Mouse (Mus musculus) hindbrain, embryonic 16.5 days (tissue): ENCODE results near the gene Mindy4. TPM values are rescaled to one million over a fixed set of nuclear protein-coding genes. Genes with fewer than 3 reads are reported as not detected.
A peak's percentile ranks its signal among the peaks of the same experiment; 100 is the strongest.

Source experiments
- ATAC-seq: fragments of 200-750 bp; cut with Nextera tagmentation; 2 replicates; pipeline ENCODE4 v1.8.0; 2017; ENCODE audit warnings: moderate TSS enrichment, moderate library complexity
- H3K27ac ChIP-seq: fragments of 300-500 bp; sonication (generic); 2 replicates; pipeline ENCODE4 v1.5.1; 2014; ENCODE audit warnings: low read depth, mild to moderate bottlenecking, control low read depth, low read length, moderate library complexity
- H3K27me3 ChIP-seq: fragments of 300-500 bp; sonication (generic); replicated peaks from 2 replicates; pipeline ENCODE4 v1.6.1; 2014; ENCODE audit warnings: low read length; ENCODE audit not compliant: control insufficient read depth, insufficient read depth
- H3K36me3 ChIP-seq: fragments of 300-500 bp; sonication (generic); 2 replicates; pipeline ENCODE4 v1.6.1; 2014; ENCODE audit warnings: mild to moderate bottlenecking, low read length, moderate library complexity, mixed read lengths; ENCODE audit not compliant: control insufficient read depth, insufficient read depth
- H3K4me1 ChIP-seq: fragments of 300-500 bp; sonication (generic); 2 replicates; pipeline ENCODE4 v1.6.1; 2014; ENCODE audit warnings: low read depth, low read length; ENCODE audit not compliant: control insufficient read depth, insufficient read depth
- H3K4me2 ChIP-seq: fragments of 300-500 bp; sonication (generic); 2 replicates; pipeline ENCODE4 v1.6.1; 2014; ENCODE audit warnings: mild to moderate bottlenecking, low read length, control low read depth, moderate library complexity
- H3K4me3 ChIP-seq: fragments of 300-500 bp; sonication (generic); 2 replicates; pipeline ENCODE4 v1.5.1; 2014; ENCODE audit warnings: mild to moderate bottlenecking, low read length, control low read depth, moderate library complexity
- H3K9ac ChIP-seq: fragments of 300-500 bp; sonication (generic); 2 replicates; pipeline ENCODE4 v1.6.1; 2014; ENCODE audit warnings: low read depth, mild to moderate bottlenecking, control low read depth, low read length, moderate library complexity
- H3K9me3 ChIP-seq: fragments of 300-500 bp; sonication (generic); 2 replicates; pipeline ENCODE4 v1.6.1; 2014; ENCODE audit warnings: mild to moderate bottlenecking, low read length, moderate library complexity; ENCODE audit not compliant: control insufficient read depth
- WGBS: fragments of 180-500 bp; shearing (Covaris S2); extraction: QIAGEN DNeasy Blood & Tissue Kit; methylation state at CpG from one replicate; pipeline ENCODE4 v1.1.7; 2014; 5-methylcytosine and 5-hydroxymethylcytosine counted together
- polyA plus RNA-seq: library from polyadenylated mRNA; unstranded; fragments of >200 nt; fragmentation: Nextera tagmentation; extraction: Ambion mirVana; gene quantifications from 2 replicates; pipeline ENCODE4 v1.2.1, GENCODE M21; 2015

Gene Mindy4
- 13.0 and 13.5 TPM in 2 replicates for polyA plus RNA-seq

DNA sequence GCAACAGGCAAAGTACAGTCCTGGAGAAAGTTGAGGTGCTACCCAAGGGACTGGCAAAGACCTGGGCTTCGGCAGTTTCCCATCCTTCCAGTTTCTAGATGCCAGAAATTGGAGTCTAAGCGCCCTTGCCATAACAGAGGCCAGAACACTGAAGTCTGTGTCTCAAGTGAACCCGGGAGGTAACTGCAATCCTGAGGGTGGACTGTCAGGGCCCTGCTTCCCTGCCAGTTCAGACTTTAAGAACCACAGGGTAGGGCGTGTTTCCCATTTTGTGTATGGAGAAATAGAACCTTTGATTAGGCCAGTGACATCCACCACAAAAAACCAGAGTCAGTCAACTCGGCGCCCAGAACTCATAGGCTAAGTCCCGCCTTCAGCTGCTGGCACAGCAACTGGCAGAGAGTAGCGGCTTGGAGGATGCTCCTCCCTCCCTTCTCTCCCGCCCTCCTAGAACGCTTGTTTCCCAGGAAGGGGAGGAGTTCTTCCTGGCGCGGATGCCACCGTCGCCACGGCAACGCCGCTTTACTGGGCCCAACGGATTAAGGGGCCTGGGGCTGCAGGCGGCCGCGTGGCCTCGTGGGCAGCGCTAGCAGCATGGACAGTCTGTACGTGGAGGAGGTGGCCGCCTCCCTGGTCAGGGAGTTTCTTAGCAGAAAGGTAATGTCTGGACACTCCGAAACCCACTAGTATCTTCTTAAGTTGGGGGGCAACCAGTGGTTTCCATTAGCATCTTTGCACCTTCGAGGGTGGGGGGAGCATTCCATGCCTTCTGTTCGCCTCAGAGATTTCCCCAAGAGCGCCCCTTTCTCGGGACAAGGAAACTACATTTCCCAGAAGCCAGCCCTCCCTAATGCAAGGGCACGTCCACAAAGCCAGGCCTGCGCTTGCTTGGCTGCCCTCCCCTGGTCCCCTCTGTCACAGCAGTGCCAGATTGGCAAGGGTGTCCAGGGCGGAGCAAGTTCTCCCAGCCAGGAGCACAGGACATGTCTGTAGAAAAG, at the start of gene Mindy4:
Gene Mindy4 (plus strand): TSS at position 471 of the 998 bp plus-strand sequence.
- ATAC-seq = peak; percentile 97
- H3K4me2 ChIP-seq = peak within 1 kb of the TSS; percentile 74
- H3K27me3 ChIP-seq = no peaks in the 10 kb centered on the region
- peak within 1 kb of the TSS; percentile 59 for H3K4me3 ChIP-seq
- peak within 1 kb of the TSS; percentile 66 for H3K9ac ChIP-seq
- peaks cover 7% of the 10 kb centered on the region; the same call in 1 of the 2 replicates for H3K4me1 ChIP-seq
- H3K27ac ChIP-seq = peak within 1 kb of the TSS; percentile 90
- WGBS = 4% methylated on average over 32 of the region's 33 CpGs
- no peaks in the 10 kb centered on the region for H3K9me3 ChIP-seq
- H3K36me3 ChIP-seq = no peaks in the 10 kb centered on the region

DNA sequence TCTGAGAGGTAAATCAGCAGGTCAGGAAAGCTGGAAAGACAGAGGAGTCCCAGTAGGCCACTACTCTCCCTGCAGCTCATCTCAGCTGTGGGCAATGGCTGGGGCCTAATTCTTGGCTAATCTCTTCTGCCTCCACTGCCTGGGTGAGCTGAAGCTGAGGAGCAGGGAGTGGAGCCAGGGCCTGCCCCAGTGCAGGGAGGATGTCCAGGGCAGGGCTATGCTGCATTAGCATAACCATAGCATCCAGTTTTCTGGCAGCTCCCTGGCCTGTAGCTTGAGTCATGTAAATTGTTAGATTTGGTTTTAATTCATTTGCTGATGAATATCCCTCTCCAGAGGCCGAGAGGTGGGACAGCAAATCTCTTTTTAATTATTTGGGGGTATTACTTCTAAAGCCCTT, 43.9 kb upstream of the Mindy4 start:
- 50% methylated on average over 1 of the region's 1 CpGs for WGBS
- Histone ChIP-seq H3K9me3 (no peaks in the 10 kb centered on the region), H3K4me3 (no peak overlapping the region), H3K36me3 (no peaks in the 10 kb centered on the region), H3K4me1 (no peaks in the 10 kb centered on the region), H3K27me3 (peaks cover 6% of the 10 kb centered on the region), H3K9ac (no peak overlapping the region), H3K27ac (no peak overlapping the region), H3K4me2 (no peak overlapping the region)
- ATAC-seq = no peak

DNA sequence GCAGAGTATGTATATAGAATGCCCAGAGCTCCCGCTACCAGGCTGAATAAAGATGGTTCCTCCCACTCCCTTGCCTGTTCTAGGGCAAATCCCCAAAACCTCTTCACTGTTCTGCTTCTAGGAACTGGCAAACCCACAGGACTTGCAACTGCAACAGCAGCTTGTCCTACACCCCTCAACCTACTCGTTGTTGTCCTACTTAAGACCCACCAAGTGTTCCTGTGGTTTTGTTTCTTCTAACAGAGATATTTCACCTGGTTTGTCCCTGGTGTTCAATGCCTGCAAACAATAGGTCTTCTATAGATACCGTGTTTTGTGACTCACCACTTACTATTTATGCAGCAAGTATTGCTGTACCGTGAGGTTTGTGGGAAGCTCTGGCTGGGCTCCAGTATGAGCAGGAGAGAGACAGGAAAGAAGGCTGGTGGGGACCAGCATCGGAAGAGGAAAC, 41.8 kb upstream of the Mindy4 start:
- no peak for ATAC-seq
- Histone ChIP-seq H3K9ac (no peak overlapping the region), H3K36me3 (no peaks in the 10 kb centered on the region), H3K4me3 (no peak overlapping the region), H3K27ac (no peak overlapping the region), H3K4me2 (no peak overlapping the region), H3K27me3 (peaks cover 13% of the 10 kb centered on the region), H3K4me1 (no peaks in the 10 kb centered on the region), H3K9me3 (no peaks in the 10 kb centered on the region)
- WGBS = 66% methylated on average over 5 of the region's 5 CpGs

DNA sequence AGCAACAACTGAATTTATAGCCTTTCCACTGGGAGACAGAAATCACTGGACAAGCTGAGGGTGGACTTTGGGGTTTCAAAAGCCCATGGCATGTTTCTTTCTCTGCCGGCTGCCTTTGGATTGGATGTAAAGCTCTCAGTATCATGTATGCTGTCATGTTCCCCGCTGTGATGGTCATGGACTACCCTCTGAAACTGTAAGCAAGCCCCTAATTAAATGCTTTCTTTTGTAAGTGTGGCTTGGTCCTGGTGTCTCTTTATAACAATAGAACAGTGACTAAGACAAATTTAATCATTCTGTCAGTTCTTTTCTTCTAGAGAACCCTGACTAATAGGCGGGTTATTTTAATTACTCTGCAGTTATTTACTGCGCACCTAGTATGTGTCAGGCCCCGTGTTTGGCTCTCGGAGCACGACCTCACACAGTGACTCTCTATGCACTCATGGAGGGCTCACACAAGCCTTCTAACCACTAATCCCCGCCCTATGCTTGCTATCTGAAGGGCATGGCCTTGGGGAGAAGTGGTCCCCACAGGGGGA, 40.1 kb upstream of the Mindy4 start:
- 28% methylated on average over 8 of the region's 8 CpGs for WGBS
- no peak overlapping the region for H3K9ac ChIP-seq
- no peak overlapping the region for H3K4me2 ChIP-seq
- no peaks in the 10 kb centered on the region for H3K4me1 ChIP-seq
- H3K36me3 ChIP-seq = no peaks in the 10 kb centered on the region
- H3K27me3 ChIP-seq = peaks cover 16% of the 10 kb centered on the region
- ATAC-seq = no peak
- no peak overlapping the region for H3K4me3 ChIP-seq
- H3K27ac ChIP-seq = no peak overlapping the region
- no peaks in the 10 kb centered on the region for H3K9me3 ChIP-seq

DNA sequence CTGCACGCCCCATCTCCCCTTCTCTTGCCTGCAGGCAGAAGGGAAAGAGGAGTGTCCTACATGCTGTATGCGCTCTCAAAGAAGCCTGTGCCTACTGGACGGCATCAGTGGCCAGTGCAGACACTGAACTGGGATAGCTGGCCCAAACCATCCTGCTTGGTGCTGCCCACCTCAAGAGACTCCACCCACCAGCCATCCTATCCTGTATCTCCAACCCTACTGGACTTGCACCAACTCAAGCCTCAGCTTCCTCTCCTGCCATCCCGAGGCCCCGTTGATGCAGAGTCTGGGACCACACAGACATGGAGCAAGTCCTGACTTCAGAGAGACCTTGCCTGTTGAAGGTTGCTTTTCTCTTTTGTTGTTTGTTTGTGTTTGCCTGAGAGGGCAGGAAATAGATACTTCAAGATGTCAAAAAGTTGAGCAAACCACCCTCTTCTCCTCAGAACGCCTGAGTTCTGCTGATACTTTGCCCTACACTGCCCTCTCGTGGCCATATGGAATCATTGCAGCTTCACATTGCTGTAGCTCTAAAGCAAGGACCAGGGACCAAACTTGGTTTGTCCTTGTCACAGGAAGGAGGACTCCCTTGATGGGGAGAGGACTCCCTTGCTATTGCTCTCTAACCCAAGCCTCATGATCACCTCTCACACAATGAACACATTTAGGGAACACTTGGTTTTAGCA, 36.3 kb upstream of the Mindy4 start:
- no peak overlapping the region for H3K4me3 ChIP-seq
- no peak overlapping the region for H3K9ac ChIP-seq
- no peaks in the 10 kb centered on the region for H3K9me3 ChIP-seq
- H3K27ac ChIP-seq = no peak overlapping the region
- H3K4me1 ChIP-seq = no peaks in the 10 kb centered on the region
- H3K27me3 ChIP-seq = peaks cover 21% of the 10 kb centered on the region
- H3K36me3 ChIP-seq = no peaks in the 10 kb centered on the region
- peak; percentile 55 for ATAC-seq
- 52% methylated on average over 7 of the region's 7 CpGs for WGBS
- H3K4me2 ChIP-seq = no peak overlapping the region

DNA sequence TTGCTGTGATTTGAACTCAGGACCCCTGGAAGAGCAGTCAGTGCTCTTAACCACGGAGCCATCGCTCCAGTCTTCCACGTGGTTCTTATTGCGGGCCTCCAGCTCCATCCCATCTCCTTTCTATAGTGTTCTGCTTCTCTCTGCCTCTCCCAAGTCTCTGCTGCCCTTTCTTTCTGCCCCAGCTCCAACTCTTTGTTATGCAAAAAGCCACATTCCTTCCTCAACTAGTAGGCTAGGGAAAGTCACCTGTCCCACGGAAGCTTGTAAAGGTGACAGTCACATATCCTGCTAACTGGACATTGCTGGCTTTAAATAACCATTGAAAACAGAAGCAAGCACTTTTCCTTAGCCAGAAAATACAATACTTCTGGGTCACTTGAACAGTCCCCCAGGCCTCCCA, 33.4 kb upstream of the Mindy4 start:
- H3K27ac ChIP-seq = no peak overlapping the region
- no peak for ATAC-seq
- no peak overlapping the region for H3K4me3 ChIP-seq
- 54% methylated on average over 5 of the region's 5 CpGs for WGBS
- H3K9ac ChIP-seq = no peak overlapping the region
- no peaks in the 10 kb centered on the region for H3K4me1 ChIP-seq
- H3K27me3 ChIP-seq = peaks cover 21% of the 10 kb centered on the region
- H3K9me3 ChIP-seq = no peaks in the 10 kb centered on the region
- H3K36me3 ChIP-seq = no peaks in the 10 kb centered on the region
- no peak overlapping the region for H3K4me2 ChIP-seq

DNA sequence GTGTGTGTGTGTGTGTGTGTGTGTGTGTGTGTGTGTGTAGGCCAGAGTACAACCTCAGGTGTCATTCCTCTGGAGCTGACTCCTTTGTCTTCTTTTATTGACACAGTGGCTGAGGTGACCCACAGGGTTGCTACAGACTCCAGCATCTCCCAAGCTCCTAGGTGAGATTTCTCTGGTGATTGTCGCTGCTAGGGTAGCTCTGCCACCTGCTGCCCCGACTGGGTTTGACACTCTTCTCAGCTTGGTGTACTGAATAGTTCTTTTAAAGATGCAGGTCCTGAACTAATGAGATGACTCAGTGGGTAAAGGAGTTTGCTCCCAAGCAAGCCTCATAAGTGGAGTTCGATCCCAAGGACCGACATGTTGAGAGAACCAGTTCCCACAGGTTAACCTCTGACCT, 31.5 kb upstream of the Mindy4 start:
- no peak overlapping the region for H3K9ac ChIP-seq
- H3K27ac ChIP-seq = no peak overlapping the region
- H3K4me1 ChIP-seq = no peaks in the 10 kb centered on the region
- no peak overlapping the region for H3K4me2 ChIP-seq
- peaks cover 16% of the 10 kb centered on the region for H3K27me3 ChIP-seq
- no peaks in the 10 kb centered on the region for H3K36me3 ChIP-seq
- no peak overlapping the region for H3K4me3 ChIP-seq
- H3K9me3 ChIP-seq = no peaks in the 10 kb centered on the region
- WGBS = 50% methylated on average over 4 of the region's 4 CpGs
- ATAC-seq = no peak

DNA sequence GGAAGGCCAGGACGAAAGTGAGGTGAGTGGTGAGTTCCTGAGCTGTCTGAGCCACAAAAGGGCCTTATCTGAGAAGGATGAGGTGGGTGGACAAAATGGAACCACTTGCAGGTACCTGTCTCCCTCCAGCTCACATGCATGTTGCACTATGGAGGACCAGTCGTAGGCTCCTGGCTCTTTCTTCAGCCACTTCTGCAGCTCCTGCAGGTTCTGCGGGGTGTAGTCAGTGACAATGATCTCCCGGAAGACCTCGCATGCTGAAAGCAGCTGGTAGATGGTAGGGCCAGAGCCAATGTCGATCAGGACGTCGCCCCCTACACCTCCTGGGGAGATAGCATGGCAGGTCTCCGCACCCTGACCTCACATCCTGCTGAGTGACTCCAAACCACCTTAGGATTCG, 30.0 kb upstream of the Mindy4 start:
- no peak for ATAC-seq
- Histone ChIP-seq H3K4me1 (no peaks in the 10 kb centered on the region), H3K9ac (no peak overlapping the region), H3K9me3 (no peaks in the 10 kb centered on the region), H3K4me2 (no peak overlapping the region), H3K36me3 (no peaks in the 10 kb centered on the region), H3K27ac (no peak overlapping the region), H3K27me3 (peaks cover 13% of the 10 kb centered on the region), H3K4me3 (no peak overlapping the region)
- WGBS = 51% methylated on average over 10 of the region's 10 CpGs

DNA sequence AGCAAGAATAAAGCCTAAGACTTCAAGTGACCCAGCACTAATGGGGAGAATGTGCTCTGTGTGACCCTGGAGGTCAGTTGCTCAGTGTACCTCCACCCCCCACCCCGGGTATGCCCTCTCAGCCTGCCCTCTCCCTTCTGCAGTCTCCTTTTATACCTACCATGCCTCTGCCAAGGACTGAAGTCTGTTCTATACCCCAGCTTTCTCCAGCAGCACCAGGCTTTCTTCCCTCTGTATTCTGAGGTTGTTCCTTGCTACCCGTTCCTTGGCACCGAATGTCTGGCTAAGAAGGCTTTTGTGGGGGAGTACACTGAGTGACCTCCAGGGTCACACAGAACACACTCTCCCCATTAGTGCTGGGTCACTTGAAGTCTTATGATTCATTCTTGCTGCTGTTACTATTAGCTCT, 29.2 kb upstream of the Mindy4 start:
- 9% methylated on average over 3 of the region's 3 CpGs for WGBS
- Histone ChIP-seq H3K4me2 (no peak overlapping the region), H3K36me3 (no peaks in the 10 kb centered on the region), H3K27ac (no peak overlapping the region), H3K9ac (no peak overlapping the region), H3K4me3 (no peak overlapping the region), H3K27me3 (peaks cover 7% of the 10 kb centered on the region), H3K4me1 (no peaks in the 10 kb centered on the region), H3K9me3 (no peaks in the 10 kb centered on the region)
- peak; percentile 48; the same call in 1 of the 2 replicates for ATAC-seq
